Mouse (Mus musculus) intestine, postnatal 0 days (tissue): ENCODE data around the gene Ssr2. TPM values are rescaled to one million over a fixed set of nuclear protein-coding genes. Genes with fewer than 3 reads are reported as not detected.
"Not testable (repeated sequence)": the region's sequence is repeated elsewhere in the genome, so short reads cannot be mapped to it uniquely, and the experiment has no call there.

Source experiments
- ATAC-seq: fragments of 200-750 bp; cut with Nextera tagmentation; 2 replicates; pipeline ENCODE4 v1.8.0; 2017; ENCODE audit warnings: mild to moderate bottlenecking, moderate TSS enrichment, moderate library complexity
- H3K27ac ChIP-seq: fragments of 300-500 bp; sonication (generic); 2 replicates; pipeline ENCODE4 v1.5.1; 2014; ENCODE audit warnings: mild to moderate bottlenecking, low read depth, low read length, moderate library complexity
- H3K27me3 ChIP-seq: fragments of 300-500 bp; sonication (generic); replicated peaks from 2 replicates; pipeline ENCODE4 v1.6.1; 2014; ENCODE audit warnings: low read length, mixed read lengths; ENCODE audit not compliant: control insufficient read depth, insufficient read depth
- H3K36me3 ChIP-seq: fragments of 300-500 bp; sonication (generic); 2 replicates; pipeline ENCODE4 v1.6.1; 2014; ENCODE audit warnings: mild to moderate bottlenecking, moderate library complexity; ENCODE audit not compliant: control insufficient read depth, insufficient read depth
- H3K4me1 ChIP-seq: fragments of 300-500 bp; sonication (generic); replicated peaks from 2 replicates; pipeline ENCODE4 v1.6.1; 2014; ENCODE audit warnings: antibody characterized with exemption, low read length, mixed read lengths; ENCODE audit not compliant: control insufficient read depth, insufficient read depth
- H3K4me2 ChIP-seq: fragments of 300-500 bp; sonication (generic); replicated peaks from 2 replicates; pipeline ENCODE4 v1.6.1; 2014; ENCODE audit warnings: low read depth, mild to moderate bottlenecking, moderate library complexity
- H3K4me3 ChIP-seq: fragments of 300-500 bp; sonication (generic); 2 replicates; pipeline ENCODE4 v1.5.1; 2014; ENCODE audit warnings: low read depth, low read length
- H3K9ac ChIP-seq: fragments of 300-500 bp; sonication (generic); 2 replicates; pipeline ENCODE4 v1.6.1; 2014; ENCODE audit warnings: mild to moderate bottlenecking, low read depth, low read length
- H3K9me3 ChIP-seq: fragments of 300-500 bp; sonication (generic); 2 replicates; pipeline ENCODE4 v1.6.1; 2016; ENCODE audit warnings: mixed run types; ENCODE audit not compliant: control insufficient read depth
- CTCF ChIP-seq: sonication (generic); IDR thresholded peaks from 2 replicates; pipeline ENCODE4 v1.5.1; 2016; ENCODE audit warnings: low read depth, mild to moderate bottlenecking, control low read depth, antibody characterized with exemption, moderate library complexity
- WGBS: fragments of 180-500 bp; shearing (Covaris S2); extraction: QIAGEN DNeasy Blood & Tissue Kit; methylation state at CpG from one replicate; pipeline ENCODE4 v1.1.7; 2014; 5-methylcytosine and 5-hydroxymethylcytosine counted together
- polyA plus RNA-seq: library from polyadenylated mRNA; unstranded; fragments of >200 nt; fragmentation: Nextera tagmentation; extraction: Ambion mirVana; gene quantifications from 2 replicates; pipeline ENCODE4 v1.2.1, GENCODE M21; 2015

The Ssr2 gene
- polyA plus RNA-seq, 1 experiment from 2014 or later: 268 TPM

DNA sequence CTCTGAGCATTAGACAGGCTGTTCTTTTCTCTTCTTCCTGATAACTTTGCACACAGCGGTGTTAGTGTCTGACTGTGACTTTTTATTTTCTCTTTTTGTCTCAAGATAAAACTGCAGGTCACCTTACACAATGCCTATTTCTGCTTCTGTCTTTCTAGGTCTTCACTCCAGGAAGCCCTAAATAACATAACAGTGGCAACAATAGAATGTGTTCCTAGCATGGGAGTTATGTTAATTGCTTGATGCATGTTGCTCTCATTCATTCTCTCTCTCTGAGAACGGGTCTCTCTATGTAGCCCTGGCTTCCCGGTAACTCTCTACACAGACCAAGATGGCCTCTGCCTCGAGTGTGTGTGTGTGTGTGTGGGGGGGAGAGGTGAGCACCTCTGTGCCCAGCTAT is 26.8 kb downstream of the Ssr2 start:
- no peak for TF ChIP-seq CTCF
- ATAC-seq: no peak
- Histone ChIP-seq H3K27me3 (no peaks in the 10 kb centered on the region), H3K4me2 (no peak overlapping the region), H3K4me3 (no peak overlapping the region), H3K36me3 (no peaks in the 10 kb centered on the region), H3K9me3 (no peaks in the 10 kb centered on the region), H3K27ac (no peak overlapping the region), H3K4me1 (no peaks in the 10 kb centered on the region), H3K9ac (no peak overlapping the region)
- WGBS: 79% methylated on average over 4 of the region's 4 CpGs

DNA sequence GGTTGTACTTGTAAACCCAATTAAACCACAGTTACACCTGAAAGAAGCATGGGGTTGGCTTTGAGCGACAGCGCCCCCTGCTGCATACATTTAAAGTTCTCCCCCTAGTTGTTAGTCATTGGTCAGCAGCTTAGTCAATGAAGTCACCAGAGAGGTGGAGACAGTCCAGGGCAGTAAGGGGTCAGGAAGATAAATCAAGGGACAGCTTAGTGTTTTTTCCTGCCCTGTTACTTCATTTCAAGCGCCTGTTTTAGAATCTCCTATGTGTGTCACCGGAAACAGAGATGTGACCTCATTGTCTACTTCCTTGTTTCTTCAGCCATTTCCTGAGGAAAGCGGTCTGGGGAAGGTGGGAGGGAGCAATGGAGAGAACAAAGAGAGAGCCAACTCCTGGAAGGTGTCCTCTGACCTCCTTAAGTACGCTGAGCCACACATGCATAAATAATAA is 28.1 kb downstream of the Ssr2 start:
- no peaks in the 10 kb centered on the region for H3K9me3 ChIP-seq
- ATAC-seq: peak; percentile 59

GRCm38 (mm10) chr3:88604863-88605262 is 29.2 kb downstream of the Ssr2 start:
- ATAC-seq: no peak
- H3K27me3 ChIP-seq: no peaks in the 10 kb centered on the region
- H3K4me3 ChIP-seq: no peak overlapping the region
- H3K9ac ChIP-seq: no peak overlapping the region
- H3K9me3 ChIP-seq: no peaks in the 10 kb centered on the region
- no peaks in the 10 kb centered on the region for H3K36me3 ChIP-seq
- no peaks in the 10 kb centered on the region for H3K4me1 ChIP-seq
- WGBS: 81% methylated on average over 7 of the region's 7 CpGs
- no peak overlapping the region for H3K4me2 ChIP-seq
- no peak overlapping the region for H3K27ac ChIP-seq
- no peak for TF ChIP-seq CTCF

More for the DNA sequence above, 28.1 kb downstream of the Ssr2 start:
- Histone ChIP-seq H3K4me3 (no peak overlapping the region), H3K4me2 (no peak overlapping the region), H3K36me3 (no peaks in the 10 kb centered on the region), H3K9ac (no peak overlapping the region), H3K4me1 (no peaks in the 10 kb centered on the region), H3K27ac (no peak overlapping the region), H3K27me3 (no peaks in the 10 kb centered on the region)
- TF ChIP-seq CTCF: peak; percentile 92
- 26% methylated on average over 6 of the region's 6 CpGs for WGBS

DNA sequence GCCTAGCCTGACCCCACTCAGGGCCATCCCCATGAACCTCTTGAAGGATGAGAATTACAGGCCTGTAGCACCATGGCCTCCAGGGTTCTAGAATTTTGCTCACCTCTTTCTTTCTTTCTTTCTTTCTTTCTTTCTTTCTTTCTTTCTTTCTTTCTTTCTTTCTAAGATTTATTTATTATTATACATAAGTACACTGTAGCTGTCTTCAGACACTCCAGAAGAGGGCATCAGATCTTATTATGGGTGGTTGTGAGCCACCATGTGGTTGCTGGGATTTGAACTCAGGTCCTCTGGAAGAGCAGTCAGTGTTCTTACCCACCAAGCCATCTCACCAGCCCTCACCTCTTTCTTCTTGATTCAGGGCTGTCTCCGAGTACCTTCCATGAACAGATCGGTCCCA is 30.0 kb downstream of the Ssr2 start, which contains the start of gene Arhgef2:
Arhgef2 (plus strand) TSS at position 301 of the 400 bp plus-strand sequence.
- H3K36me3 ChIP-seq, H3K4me2 ChIP-seq, H3K4me3 ChIP-seq, ATAC-seq, H3K9me3 ChIP-seq, H3K27ac ChIP-seq, H3K9ac ChIP-seq, H3K27me3 ChIP-seq, H3K4me1 ChIP-seq: not testable (repeated sequence)
- WGBS: 81% methylated on average over 2 of the region's 2 CpGs

DNA sequence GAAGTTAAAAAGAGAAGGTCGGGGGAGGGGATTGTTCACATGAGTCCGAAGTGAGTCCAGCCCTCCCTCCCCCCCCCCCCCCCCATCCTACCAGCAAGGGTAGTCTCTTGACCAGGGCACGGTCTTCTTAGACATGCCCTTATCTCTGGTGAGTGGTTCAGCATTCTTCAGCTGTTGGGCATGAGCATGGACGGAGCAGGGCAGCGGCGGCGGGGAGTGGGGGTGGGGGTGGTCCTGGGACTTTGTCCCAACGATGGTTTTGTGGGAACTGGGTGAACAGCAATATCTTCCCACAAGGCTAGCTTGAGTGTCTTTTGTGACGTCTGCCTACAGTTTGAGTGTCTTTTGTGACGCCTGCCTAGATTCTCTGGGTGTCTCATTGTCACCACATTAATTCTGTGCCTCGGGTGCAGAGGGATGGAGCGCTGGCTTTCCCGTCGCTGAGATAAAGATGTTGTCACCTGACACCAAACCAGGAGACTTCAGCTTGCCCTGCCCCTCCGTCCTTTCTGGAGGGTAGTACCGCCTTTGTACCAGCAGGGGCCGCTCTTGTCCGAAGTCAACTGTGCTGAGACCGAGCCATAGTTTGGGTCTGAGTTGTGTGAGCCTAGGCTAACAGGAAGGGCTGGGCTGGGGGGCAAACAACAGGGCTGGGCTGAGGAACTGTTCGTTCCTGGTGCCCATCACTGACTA is 31.5 kb downstream of the Ssr2 start:
- Histone ChIP-seq H3K9me3 (no peaks in the 10 kb centered on the region), H3K4me1 (no peaks in the 10 kb centered on the region), H3K27ac (no peak overlapping the region), H3K4me3 (no peak overlapping the region), H3K4me2 (peak overlapping the region; percentile 48), H3K9ac (no peak overlapping the region), H3K36me3 (no peaks in the 10 kb centered on the region), H3K27me3 (no peaks in the 10 kb centered on the region)
- WGBS: under 1% methylated on average over 20 of the region's 20 CpGs
- peak; percentile 99 for TF ChIP-seq CTCF
- ATAC-seq: peak; percentile 77

DNA sequence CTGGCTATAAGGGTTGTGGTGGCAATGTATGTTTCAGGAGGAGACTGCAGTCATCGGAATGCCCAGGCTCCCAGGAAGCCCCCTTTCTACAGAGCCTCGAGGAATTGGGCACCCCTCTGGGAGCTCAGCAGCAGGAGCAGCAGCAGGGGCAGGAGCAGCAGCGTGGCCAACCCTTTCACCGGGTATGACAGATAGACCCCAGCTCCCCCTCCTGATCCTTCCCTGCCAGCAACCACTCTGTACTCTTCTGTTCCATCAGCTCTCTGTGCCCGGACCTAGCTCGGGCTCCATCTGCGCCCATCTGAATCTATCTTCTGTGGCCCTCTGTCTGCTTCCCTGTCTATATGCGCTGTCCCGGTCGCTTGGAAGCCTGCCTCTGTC is 32.1 kb downstream of the Ssr2 start:
- no peak for TF ChIP-seq CTCF
- Histone ChIP-seq H3K9ac (no peak overlapping the region), H3K4me2 (peak overlapping the region; percentile 48), H3K27ac (no peak overlapping the region), H3K4me3 (no peak overlapping the region), H3K27me3 (no peaks in the 10 kb centered on the region), H3K9me3 (no peaks in the 10 kb centered on the region), H3K36me3 (no peaks in the 10 kb centered on the region), H3K4me1 (no peaks in the 10 kb centered on the region)
- 0 out of 2 replicates have a peak, but pooled peaks have one; percentile 3 for ATAC-seq
- 39% methylated on average over 10 of the region's 10 CpGs for WGBS
